Mouse (Mus musculus) liver, postnatal 0 days (tissue): Measurements from ENCODE around the gene Rcan2.

Source experiments
- CTCF ChIP-seq: sonication (generic); IDR thresholded peaks from 2 replicates; pipeline ENCODE4 v1.5.1; 2016; ENCODE audit warnings: antibody characterized with exemption, low read depth
- EP300 ChIP-seq: IDR thresholded peaks from 2 replicates; pipeline ENCODE4 v1.6.1; 2016; ENCODE audit warnings: antibody characterized with exemption, low read depth, mild to moderate bottlenecking

DNA sequence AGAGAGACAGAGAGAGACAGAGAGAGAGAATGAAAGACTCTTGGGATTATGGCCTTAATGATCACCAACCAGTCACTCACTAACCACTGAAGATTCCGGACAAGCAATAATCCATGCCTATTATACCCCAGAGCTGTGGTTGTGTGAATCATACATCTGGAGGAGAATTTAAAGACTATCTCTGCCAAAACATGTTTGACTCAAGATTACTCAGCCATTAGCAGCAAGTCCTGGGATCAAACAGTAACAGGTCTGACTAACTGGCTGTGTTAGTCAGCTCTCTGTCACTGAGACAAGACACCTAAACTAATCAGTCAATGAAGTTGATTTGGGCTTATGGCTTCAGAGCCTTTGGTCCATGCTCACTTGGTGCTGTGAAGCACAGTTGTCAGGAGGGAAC, 233.9 kb downstream of the Rcan2 start:
- TF ChIP-seq CTCF (no peak), EP300 (no peak)
